Mouse (Mus musculus) forebrain, embryonic 12.5 days (tissue): ENCODE data around the gene Sp2. TPM values are rescaled to one million over a fixed set of nuclear protein-coding genes. Genes with fewer than 3 reads are reported as not detected.

ENCODE experiments used
- ATAC-seq: fragments of 200-750 bp; cut with Nextera tagmentation; 2 replicates; pipeline ENCODE4 v1.8.0; 2017; ENCODE audit warnings: moderate TSS enrichment; ENCODE audit not compliant: low FRiP score
- H3K27ac ChIP-seq: fragments of 300-500 bp; sonication (generic); 2 replicates; pipeline ENCODE4 v1.5.1; 2016; ENCODE audit warnings: mild to moderate bottlenecking
- H3K27me3 ChIP-seq: fragments of 300-500 bp; sonication (generic); 2 replicates; pipeline ENCODE4 v1.6.1; 2016; ENCODE audit warnings: mild to moderate bottlenecking
- H3K36me3 ChIP-seq: fragments of 300-500 bp; sonication (generic); replicated peaks from 2 replicates; pipeline ENCODE4 v1.6.1; 2016; ENCODE audit warnings: mild to moderate bottlenecking
- H3K4me1 ChIP-seq: fragments of 300-500 bp; sonication (generic); 2 replicates; pipeline ENCODE4 v1.6.1; 2016
- H3K4me2 ChIP-seq: fragments of 300-500 bp; sonication (generic); 2 replicates; pipeline ENCODE4 v1.6.1; 2016; ENCODE audit warnings: mild to moderate bottlenecking, moderate library complexity
- H3K4me3 ChIP-seq: fragments of 300-500 bp; sonication (generic); replicated peaks from 2 replicates; pipeline ENCODE4 v1.5.1; 2016; ENCODE audit warnings: mild to moderate bottlenecking
- H3K9ac ChIP-seq: fragments of 300-500 bp; sonication (generic); 2 replicates; pipeline ENCODE4 v1.6.1; 2016; ENCODE audit warnings: mild to moderate bottlenecking
- H3K9me3 ChIP-seq: fragments of 300-500 bp; sonication (generic); 2 replicates; pipeline ENCODE4 v1.6.1; 2016
- WGBS: fragments of 180-500 bp; shearing (Covaris S2); methylation state at CpG from one replicate; pipeline ENCODE4 v1.1.7; 2016; 5-methylcytosine and 5-hydroxymethylcytosine counted together
- polyA plus RNA-seq: library from polyadenylated mRNA; unstranded; fragments of >200 nt; fragmentation: Nextera tagmentation; extraction: Ambion mirVana; gene quantifications from 2 replicates; pipeline ENCODE4 v1.2.1, GENCODE M21; 2016

Gene Sp2
- polyA plus RNA-seq, 1 experiment from 2014 or later: 23.1 TPM

DNA sequence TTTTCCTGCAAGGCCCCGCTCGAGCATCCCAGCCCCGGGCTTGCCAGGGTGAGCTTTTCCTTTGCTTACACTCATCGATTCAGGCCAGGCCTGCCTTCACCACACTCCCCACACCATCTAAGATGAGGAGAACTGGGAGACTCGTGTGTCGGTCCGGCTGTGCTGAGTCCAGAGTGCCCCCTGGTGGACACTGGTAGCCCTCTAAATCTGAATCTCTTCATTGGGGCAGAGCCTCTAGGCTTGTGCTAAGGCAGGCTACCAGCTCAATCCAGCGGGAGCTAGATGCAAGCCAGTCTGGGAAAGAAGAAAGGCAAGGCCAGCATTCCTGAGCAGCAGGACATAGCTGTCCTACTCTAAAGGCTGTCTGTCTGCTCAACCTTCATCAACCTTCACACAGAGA, 19.2 kb downstream of the Sp2 start:
- Histone ChIP-seq H3K27ac (no peak overlapping the region), H3K4me1 (no peaks in the 10 kb centered on the region), H3K4me2 (no peak overlapping the region), H3K27me3 (no peaks in the 10 kb centered on the region), H3K36me3 (peaks cover 39% of the 10 kb centered on the region), H3K9me3 (no peaks in the 10 kb centered on the region), H3K9ac (no peak overlapping the region), H3K4me3 (no peak overlapping the region)
- no peak for ATAC-seq
- WGBS: 20% methylated on average over 8 of the region's 8 CpGs

DNA sequence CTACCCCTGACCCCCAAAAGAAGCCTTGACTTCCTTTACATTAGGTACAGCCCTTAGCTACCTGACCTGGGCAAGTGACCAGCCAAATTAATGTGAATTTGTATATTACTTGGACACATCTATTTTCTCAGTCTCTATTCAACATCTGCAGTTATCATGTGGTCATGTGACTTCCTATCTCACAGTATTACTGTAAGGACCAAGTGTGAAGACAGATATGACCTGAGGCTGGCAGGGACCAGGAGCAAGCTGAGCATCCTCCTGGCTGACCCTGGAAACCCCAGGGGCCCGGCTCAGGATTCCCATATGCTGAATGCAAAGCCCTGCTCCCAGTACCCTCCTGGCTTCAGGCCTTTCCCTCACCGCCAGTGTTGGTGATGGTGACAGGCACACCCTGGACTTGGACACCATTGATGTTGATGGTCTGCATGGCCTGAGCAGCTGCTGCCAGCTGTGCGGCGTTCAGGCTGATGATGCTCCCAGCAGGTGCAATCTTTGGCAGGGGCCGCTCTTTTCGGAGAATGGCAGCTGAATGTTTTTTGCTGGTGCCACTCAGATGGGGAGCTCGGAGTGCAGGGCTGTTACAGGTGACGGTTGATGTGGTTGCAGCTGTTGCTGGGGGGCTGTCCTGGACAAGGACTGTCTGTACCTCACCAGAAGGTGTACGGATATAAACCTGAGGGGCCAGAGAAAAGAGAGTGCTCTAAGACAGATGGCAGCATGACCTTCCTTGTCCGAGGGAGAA, 25.5 kb downstream of the Sp2 start:
- Histone ChIP-seq H3K4me1 (no peaks in the 10 kb centered on the region), H3K9me3 (no peaks in the 10 kb centered on the region), H3K9ac (no peak overlapping the region), H3K27ac (no peak overlapping the region), H3K4me2 (no peak overlapping the region), H3K36me3 (peaks cover 94% of the 10 kb centered on the region), H3K4me3 (no peak overlapping the region), H3K27me3 (no peaks in the 10 kb centered on the region)
- WGBS: 93% methylated on average over 10 of the region's 10 CpGs
- no peak for ATAC-seq

DNA sequence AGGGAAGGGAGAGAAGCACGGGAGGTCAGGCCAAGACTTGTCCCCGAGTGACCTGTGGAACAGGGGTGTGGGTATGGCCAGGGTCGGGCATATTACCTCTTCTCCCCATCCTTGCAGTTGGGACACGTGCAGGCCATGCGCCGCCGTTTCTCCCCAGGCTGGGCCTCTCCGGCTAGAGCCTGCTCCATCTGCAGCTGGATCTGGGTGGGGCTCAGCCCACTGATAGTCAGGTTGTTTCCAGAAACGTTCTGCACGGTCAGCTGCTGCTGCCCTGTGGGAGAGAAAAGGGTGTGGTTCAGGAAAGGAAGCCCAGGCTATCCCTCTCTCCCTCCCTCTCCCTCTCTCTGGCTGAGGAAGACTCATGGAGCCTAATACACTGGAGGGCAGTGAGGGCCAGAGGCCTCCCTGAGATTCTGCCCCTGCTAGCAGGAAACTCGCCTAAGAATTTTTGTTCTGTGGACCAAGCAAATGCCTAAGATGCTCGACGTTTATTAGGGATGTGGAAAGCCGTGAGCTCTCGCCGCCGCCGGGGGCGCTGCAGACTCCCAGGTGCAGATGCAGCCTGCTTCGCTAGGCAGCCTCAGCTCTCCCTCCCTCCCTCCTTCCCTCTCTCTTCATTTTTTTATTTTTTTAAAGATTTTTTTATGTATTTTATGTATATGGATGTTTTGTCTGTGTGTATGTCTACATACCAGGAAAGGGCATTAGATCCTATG, 26.6 kb downstream of the Sp2 start:
- WGBS: 65% methylated on average over 20 of the region's 20 CpGs
- no peak overlapping the region for H3K4me3 ChIP-seq
- no peak overlapping the region for H3K27ac ChIP-seq
- ATAC-seq: no peak
- H3K9me3 ChIP-seq: no peaks in the 10 kb centered on the region
- no peak overlapping the region for H3K4me2 ChIP-seq
- H3K9ac ChIP-seq: no peak overlapping the region
- peaks cover 94% of the 10 kb centered on the region for H3K36me3 ChIP-seq
- no peaks in the 10 kb centered on the region for H3K27me3 ChIP-seq
- H3K4me1 ChIP-seq: no peaks in the 10 kb centered on the region

DNA sequence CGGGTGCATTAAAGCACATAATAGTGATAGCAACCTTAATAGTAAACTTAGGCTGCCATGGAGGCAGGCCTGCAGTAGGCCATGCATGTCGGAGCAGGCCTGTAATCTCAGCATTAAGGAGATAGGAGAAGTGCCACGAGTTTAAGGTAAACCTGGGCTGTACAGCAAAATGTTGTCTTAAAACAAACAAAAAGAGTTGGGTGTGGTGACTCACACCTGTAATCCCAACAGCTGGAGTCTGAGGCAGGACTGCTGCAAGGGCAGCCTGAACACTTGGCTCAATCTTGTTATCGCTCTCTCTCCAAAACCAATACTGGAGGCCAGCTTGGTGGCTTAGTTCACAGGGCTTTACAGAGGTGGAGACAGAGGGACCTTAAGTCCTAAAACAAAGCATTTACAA, 27.7 kb downstream of the Sp2 start:
- no peak for ATAC-seq
- H3K4me2 ChIP-seq: no peak overlapping the region
- H3K27ac ChIP-seq: no peak overlapping the region
- no peak overlapping the region for H3K9ac ChIP-seq
- H3K36me3 ChIP-seq: peaks cover 88% of the 10 kb centered on the region
- H3K9me3 ChIP-seq: no peaks in the 10 kb centered on the region
- no peaks in the 10 kb centered on the region for H3K4me1 ChIP-seq
- no peaks in the 10 kb centered on the region for H3K27me3 ChIP-seq
- no peak overlapping the region for H3K4me3 ChIP-seq
- 91% methylated on average over 4 of the region's 4 CpGs for WGBS

DNA sequence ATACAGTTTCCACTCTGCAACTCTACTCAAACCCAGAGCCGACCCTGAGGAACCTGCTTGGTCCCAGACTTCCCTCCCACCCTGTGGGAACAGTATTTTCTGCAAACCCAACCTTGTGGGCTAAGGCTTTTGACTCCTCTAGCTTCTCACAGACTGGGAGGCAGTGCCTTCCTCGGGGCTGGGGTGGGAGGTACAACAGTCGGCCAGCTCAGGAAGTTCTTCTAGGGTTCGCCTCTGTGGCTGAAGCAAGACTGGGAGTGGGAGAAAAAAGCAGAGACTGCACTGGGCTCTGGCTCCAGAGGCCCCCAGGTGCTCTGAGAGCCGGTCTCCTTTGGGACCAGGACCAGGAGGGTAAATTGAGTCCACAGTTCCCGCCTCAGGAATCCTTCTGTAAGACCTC, 29.9 kb downstream of the Sp2 start:
- Histone ChIP-seq H3K27me3 (no peaks in the 10 kb centered on the region), H3K9ac (no peak overlapping the region), H3K9me3 (no peaks in the 10 kb centered on the region), H3K4me1 (no peaks in the 10 kb centered on the region), H3K36me3 (peaks cover 78% of the 10 kb centered on the region), H3K4me3 (no peak overlapping the region), H3K27ac (no peak overlapping the region), H3K4me2 (no peak overlapping the region)
- no peak for ATAC-seq
- 74% methylated on average over 6 of the region's 6 CpGs for WGBS

DNA sequence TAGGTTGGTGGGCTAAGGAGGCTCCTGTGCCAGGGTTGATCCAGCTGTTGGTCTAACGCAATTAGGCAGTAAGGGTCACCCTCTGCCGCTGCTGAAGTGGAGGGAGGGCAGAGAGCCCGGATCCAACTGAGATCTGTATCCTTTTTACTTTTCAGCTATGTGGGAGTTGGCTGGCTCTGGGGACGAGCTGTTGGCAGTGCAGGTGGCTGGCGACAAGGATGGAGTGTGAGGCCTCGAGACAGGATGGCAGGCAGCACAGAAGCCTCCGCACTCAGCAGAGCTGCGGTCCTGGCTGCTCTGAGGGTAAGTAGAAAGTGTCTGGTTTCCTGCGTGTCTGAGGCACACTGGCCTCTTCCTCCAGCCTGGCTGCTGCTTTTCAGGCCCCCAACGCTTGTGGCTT, 30.3 kb downstream of the Sp2 start:
- WGBS: 90% methylated on average over 10 of the region's 10 CpGs
- no peak for ATAC-seq
- Histone ChIP-seq H3K27ac (no peak overlapping the region), H3K9me3 (no peaks in the 10 kb centered on the region), H3K4me2 (no peak overlapping the region), H3K27me3 (no peaks in the 10 kb centered on the region), H3K9ac (no peak overlapping the region), H3K4me1 (no peaks in the 10 kb centered on the region), H3K36me3 (peaks cover 73% of the 10 kb centered on the region), H3K4me3 (no peak overlapping the region)

DNA sequence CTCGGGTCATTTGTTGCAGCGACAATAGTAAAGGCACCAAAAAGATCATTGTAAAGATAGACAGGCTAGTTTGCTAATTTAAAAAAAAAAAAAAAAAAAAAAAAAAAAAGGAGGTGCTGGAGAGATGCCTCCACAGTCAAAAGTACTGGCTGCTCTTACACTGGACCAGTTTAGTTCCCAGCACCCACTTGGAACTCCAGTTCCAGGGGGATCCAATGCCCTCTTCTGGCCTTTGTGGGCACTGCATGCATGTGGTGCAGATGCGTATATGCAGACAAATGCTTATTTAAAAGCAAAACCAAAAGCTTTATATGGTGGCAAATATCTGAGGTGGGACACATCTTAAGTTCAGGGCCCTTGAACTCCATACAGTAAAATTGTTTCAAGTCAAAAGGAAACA, 32.0 kb downstream of the Sp2 start:
- H3K36me3 ChIP-seq: peaks cover 57% of the 10 kb centered on the region
- no peak overlapping the region for H3K9ac ChIP-seq
- H3K4me1 ChIP-seq: no peaks in the 10 kb centered on the region
- no peaks in the 10 kb centered on the region for H3K27me3 ChIP-seq
- H3K4me3 ChIP-seq: no peak overlapping the region
- no peaks in the 10 kb centered on the region for H3K9me3 ChIP-seq
- no peak for ATAC-seq
- no peak overlapping the region for H3K4me2 ChIP-seq
- H3K27ac ChIP-seq: no peak overlapping the region
- WGBS: 98% methylated on average over 3 of the region's 3 CpGs

DNA sequence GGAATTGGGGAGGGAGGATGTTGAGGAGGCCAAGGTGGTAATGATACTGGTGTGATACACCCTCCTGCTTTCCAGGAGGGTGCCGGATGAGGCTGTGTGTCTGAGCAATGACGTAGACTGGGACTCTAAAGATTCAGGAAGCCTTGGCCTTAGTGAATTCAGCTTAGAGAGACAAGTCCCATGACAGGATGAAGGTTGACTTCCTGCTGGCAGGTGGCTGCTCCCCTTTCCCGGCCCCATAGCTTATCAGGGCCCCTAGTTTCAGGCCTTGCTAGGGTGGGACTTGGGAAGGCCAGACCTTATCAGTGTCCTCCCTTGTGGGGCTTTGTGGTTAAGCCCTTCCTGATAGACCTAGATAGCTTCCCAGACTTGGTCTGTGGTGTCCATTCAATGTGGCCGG, 34.9 kb downstream of the Sp2 start:
- H3K27ac ChIP-seq: no peak overlapping the region
- H3K9ac ChIP-seq: no peak overlapping the region
- peaks cover 7% of the 10 kb centered on the region for H3K27me3 ChIP-seq
- H3K36me3 ChIP-seq: peaks cover 29% of the 10 kb centered on the region
- 91% methylated on average over 4 of the region's 4 CpGs for WGBS
- no peaks in the 10 kb centered on the region for H3K9me3 ChIP-seq
- no peak overlapping the region for H3K4me3 ChIP-seq
- ATAC-seq: no peak
- no peak overlapping the region for H3K4me2 ChIP-seq
- H3K4me1 ChIP-seq: peaks cover 16% of the 10 kb centered on the region

DNA sequence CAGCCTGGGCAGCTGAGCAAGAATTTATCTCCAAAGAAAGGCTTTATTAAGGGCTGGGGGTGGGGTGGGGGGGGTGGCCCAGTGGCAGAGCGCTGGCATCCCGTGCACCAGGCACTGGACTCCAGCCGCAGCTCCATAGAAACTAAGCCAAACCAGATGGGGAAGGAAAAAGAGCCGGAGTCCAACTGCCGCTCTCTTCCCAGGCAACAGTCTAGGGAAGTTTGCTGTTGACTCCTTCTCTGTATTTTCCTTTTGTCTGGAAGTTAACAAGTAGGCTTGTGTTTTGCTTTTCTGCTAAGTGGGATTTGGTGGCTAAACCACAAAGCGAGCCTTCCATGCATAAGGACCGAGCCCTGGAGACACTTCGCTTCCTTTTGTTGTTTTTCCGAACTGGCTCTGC, 36.3 kb downstream of the Sp2 start:
- Histone ChIP-seq H3K9me3 (no peaks in the 10 kb centered on the region), H3K27me3 (peaks cover 11% of the 10 kb centered on the region), H3K9ac (no peak overlapping the region), H3K4me3 (no peak overlapping the region), H3K36me3 (peaks cover 16% of the 10 kb centered on the region), H3K4me1 (peaks cover 16% of the 10 kb centered on the region), H3K4me2 (no peak overlapping the region), H3K27ac (0 out of 2 replicates have a peak overlapping the region, but pooled peaks have one; percentile 13)
- no peak for ATAC-seq
- WGBS: 74% methylated on average over 9 of the region's 9 CpGs

DNA sequence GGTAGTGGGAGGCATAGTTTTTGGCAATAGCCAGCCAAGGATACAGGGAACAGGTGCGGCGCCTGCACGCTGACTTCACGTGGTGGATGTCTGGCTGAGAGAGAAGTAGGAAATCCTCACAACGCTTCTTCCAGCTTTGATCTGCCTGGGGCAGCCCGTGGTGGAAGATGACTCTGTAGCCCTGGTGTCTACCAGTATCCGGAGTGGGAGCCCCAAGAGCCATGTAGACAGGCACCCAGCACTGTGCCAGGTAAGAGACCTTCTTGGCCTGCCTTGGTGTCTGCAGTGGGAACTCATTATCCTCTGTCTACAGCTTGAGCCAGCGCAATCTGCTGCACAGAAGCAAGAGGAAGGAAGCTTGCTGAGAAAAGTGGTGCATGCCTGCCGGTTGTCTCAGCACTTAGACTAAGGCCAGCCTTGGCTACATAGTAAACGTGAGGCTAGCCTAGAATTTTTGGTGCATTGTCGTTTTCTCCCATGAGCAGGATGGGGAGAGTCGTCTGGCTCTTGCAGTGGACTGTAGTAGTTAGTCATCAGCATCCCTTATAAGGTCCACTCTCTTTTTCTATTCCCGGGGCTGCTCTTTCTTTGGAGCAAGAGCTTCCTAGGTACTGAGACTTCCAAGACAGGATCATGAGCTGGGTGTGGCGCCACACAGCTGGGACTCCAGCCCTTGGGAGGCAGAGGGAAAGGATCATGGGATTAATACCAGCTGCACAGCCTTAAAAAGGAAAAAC, 37.7 kb downstream of the Sp2 start:
- no peak overlapping the region for H3K27ac ChIP-seq
- no peak for ATAC-seq
- no peaks in the 10 kb centered on the region for H3K9me3 ChIP-seq
- 88% methylated on average over 14 of the region's 14 CpGs for WGBS
- peak overlapping the region; percentile 46 for H3K9ac ChIP-seq
- 0 out of 2 replicates have a peak overlapping the region, but pooled peaks have one; percentile 49 for H3K4me3 ChIP-seq
- H3K27me3 ChIP-seq: peaks cover 11% of the 10 kb centered on the region
- H3K4me2 ChIP-seq: peak overlapping the region; percentile 92
- H3K36me3 ChIP-seq: peaks cover 8% of the 10 kb centered on the region
- H3K4me1 ChIP-seq: peaks cover 16% of the 10 kb centered on the region

DNA sequence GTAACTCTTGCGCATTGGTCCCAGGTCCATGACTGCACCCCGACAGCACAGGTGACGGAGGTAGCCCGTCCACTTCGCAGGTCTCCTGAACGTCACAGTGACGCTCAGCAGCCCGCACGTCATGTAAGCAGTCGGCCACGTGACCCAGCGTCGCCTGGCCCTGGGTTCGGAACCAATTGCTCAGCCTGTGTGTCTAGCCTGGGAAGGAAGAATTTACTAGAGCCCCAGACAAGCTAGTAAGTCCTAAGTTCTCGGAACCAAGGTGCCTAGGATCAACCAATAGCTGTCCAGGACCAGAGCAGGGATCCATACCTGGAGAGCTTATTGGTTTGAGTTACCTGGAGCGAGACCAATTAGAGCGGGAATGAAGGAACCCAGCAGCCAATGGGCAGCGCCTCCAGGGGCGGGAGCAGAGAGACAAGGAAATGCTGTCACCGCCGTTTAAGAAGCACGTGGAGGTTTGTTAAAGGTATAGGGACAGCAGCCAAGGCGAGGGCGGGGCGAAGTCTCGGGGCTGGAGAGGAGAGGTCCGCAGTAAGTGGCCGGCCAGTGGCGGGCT, 38.9 kb downstream of the Sp2 start, which contains the start of gene Pnpo:
TSS of gene Pnpo (minus strand) at position 241 of the 559 bp plus-strand sequence.
- ATAC-seq: peak; percentile 98
- H3K4me3 ChIP-seq: peak within 1 kb of the TSS; percentile 49
- no peaks in the 10 kb centered on the region for H3K9me3 ChIP-seq
- H3K27ac ChIP-seq: no peak within 1 kb of the TSS
- peaks cover 16% of the 10 kb centered on the region for H3K4me1 ChIP-seq
- peaks cover 11% of the 10 kb centered on the region for H3K27me3 ChIP-seq
- under 1% methylated on average over 29 of the region's 29 CpGs for WGBS
- H3K4me2 ChIP-seq: peak within 1 kb of the TSS; percentile 92
- peaks cover 2% of the 10 kb centered on the region; the same call in 1 of the 2 replicates for H3K36me3 ChIP-seq
- H3K9ac ChIP-seq: peak within 1 kb of the TSS; percentile 56

DNA sequence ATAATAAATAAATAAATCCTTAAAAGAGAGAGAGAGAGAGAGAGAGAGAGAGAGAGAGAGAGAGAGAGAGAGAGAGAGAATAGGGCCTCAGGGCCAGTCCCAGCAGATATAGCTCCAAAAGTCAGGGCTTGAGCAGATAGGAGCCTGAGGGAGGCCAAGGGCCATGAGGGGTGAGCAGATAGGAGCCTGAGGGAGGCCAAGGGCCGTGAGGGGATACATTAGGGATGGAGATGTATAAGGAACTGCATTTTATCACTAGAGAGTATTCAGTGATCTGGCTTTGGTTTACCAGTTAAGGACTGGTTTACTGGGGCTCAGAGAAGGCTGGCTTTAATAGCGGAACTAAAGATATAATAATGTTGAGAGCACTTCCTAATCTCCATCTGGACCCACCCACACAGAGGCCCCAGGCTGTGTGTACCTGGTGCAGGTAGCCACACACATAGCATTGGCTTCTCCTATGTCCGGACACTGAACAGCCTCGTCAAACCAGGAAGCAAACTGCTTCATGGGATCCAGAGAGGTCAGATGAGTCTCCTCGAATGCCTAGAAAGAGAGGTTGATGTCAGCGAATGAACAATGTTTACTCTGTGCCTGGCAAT, 40.7 kb downstream of the Sp2 start:
- Histone ChIP-seq H3K9ac (no peak overlapping the region), H3K4me1 (peaks cover 16% of the 10 kb centered on the region), H3K36me3 (no peaks in the 10 kb centered on the region), H3K4me3 (no peak overlapping the region), H3K27ac (no peak overlapping the region), H3K9me3 (no peaks in the 10 kb centered on the region), H3K4me2 (no peak overlapping the region), H3K27me3 (peaks cover 11% of the 10 kb centered on the region)
- no peak for ATAC-seq
- WGBS: 78% methylated on average over 6 of the region's 6 CpGs
